Mouse (Mus musculus): ENCODE results near the gene Gpr83. TPM values are rescaled to one million over a fixed set of nuclear protein-coding genes. Genes with fewer than 3 reads are reported as not detected.

Gene Gpr83
- polyA plus RNA-seq, 1 experiment: not detected

- Histone ChIP-seq H3ac (ENCODE audit: control insufficient read depth, insufficient read length) (no peak overlapping the region), H3K79me2 (ENCODE audit: control insufficient read depth, insufficient read depth) (no peaks in the 10 kb centered on the region), H3K4me2 (ENCODE audit: low read depth) (no peak overlapping the region), H3K27me3 (ENCODE audit: control insufficient read depth, insufficient read depth, insufficient read length) (no peaks in the 10 kb centered on the region), H3K36me3 (ENCODE audit: control insufficient read depth, insufficient read depth) (no peaks in the 10 kb centered on the region), H3K4me3 (no peak overlapping the region)
- no peak for TF ChIP-seq TCF12 (IDR thresholded peaks at IDR 0.05; ENCODE audit: insufficient read depth, poor library complexity, severe bottlenecking)
Observed at GRCm38 (mm10) chr9:14884641-14885040, 24.6 kb downstream of the Gpr83 start.

- no peaks in the 10 kb centered on the region for H3K79me2 ChIP-seq (ENCODE audit: control insufficient read depth, insufficient read depth)
- no peaks in the 10 kb centered on the region for H3K36me3 ChIP-seq (ENCODE audit: control insufficient read depth, insufficient read depth)
- H3K27me3 ChIP-seq (ENCODE audit: control insufficient read depth, insufficient read depth, insufficient read length): no peaks in the 10 kb centered on the region
- TF ChIP-seq POLR2AphosphoS2 (IDR thresholded peaks at IDR 0.05; ENCODE audit: insufficient read length, low read depth) (no peak), MYOD1 (IDR thresholded peaks at IDR 0.05; ENCODE audit: control insufficient read depth in 1 of 3, insufficient read length in 2 of 3, low read depth in 2 of 3) (no peak), REST (IDR thresholded peaks at IDR 0.05; ENCODE audit: insufficient read depth, insufficient read length) (no peak), TCF12 (IDR thresholded peaks at IDR 0.05; ENCODE audit: insufficient read depth, poor library complexity, severe bottlenecking) (no peak), MYOG (IDR thresholded peaks at IDR 0.05; ENCODE audit: control insufficient read depth in 1 of 3, insufficient read depth in 1 of 3, insufficient read length in 2 of 3, low read depth in 2 of 3) (no peak), CEBPB (IDR thresholded peaks at IDR 0.05; ENCODE audit: insufficient read depth, poor library complexity, severe bottlenecking) (no peak)
- H3K4me3 ChIP-seq: no peak overlapping the region
- no peak overlapping the region for H3K4me2 ChIP-seq (ENCODE audit: low read depth)
- H3ac ChIP-seq (ENCODE audit: control insufficient read depth, insufficient read length): no peak overlapping the region
Observed at GRCm38 (mm10) chr9:14885151-14885550, 25.1 kb downstream of the Gpr83 start.

GRCm38 (mm10) chr9:14885954-14886353 is 25.9 kb downstream of the Gpr83 start:
- Histone ChIP-seq H3K36me3 (ENCODE audit: control insufficient read depth, insufficient read depth) (no peaks in the 10 kb centered on the region), H3K4me3 (no peak overlapping the region), H3ac (ENCODE audit: control insufficient read depth, insufficient read length) (no peak overlapping the region), H3K4me2 (ENCODE audit: low read depth) (no peak overlapping the region), H3K27me3 (ENCODE audit: control insufficient read depth, insufficient read depth, insufficient read length) (no peaks in the 10 kb centered on the region), H3K79me2 (ENCODE audit: control insufficient read depth, insufficient read depth) (no peaks in the 10 kb centered on the region)
- TF ChIP-seq MAX (IDR thresholded peaks at IDR 0.05; ENCODE audit: low read depth) (no peak), SRF (IDR thresholded peaks at IDR 0.05; ENCODE audit: control insufficient read depth, insufficient read length, low read depth) (no peak), REST (IDR thresholded peaks at IDR 0.05; ENCODE audit: insufficient read depth, insufficient read length) (no peak), POLR2AphosphoS2 (IDR thresholded peaks at IDR 0.05; ENCODE audit: insufficient read length, low read depth) (no peak), E2F4 (IDR thresholded peaks at IDR 0.05; ENCODE audit: insufficient read depth) (no peak), MYOD1 (IDR thresholded peaks at IDR 0.05; ENCODE audit: control insufficient read depth in 1 of 3, insufficient read length in 2 of 3, low read depth in 2 of 3) (no peak), TCF3 (IDR thresholded peaks at IDR 0.05; ENCODE audit: insufficient read length, low read depth) (no peak), USF1 (IDR thresholded peaks at IDR 0.05; ENCODE audit: low read depth) (no peak), TCF12 (IDR thresholded peaks at IDR 0.05; ENCODE audit: insufficient read depth, poor library complexity, severe bottlenecking) (no peak), MYOG (IDR thresholded peaks at IDR 0.05; ENCODE audit: control insufficient read depth in 1 of 3, insufficient read depth in 1 of 3, insufficient read length in 2 of 3, low read depth in 2 of 3) (no peak), POLR2A (IDR thresholded peaks at IDR 0.05; ENCODE audit: insufficient read length, low read depth) (no peak), CEBPB (IDR thresholded peaks at IDR 0.05; ENCODE audit: insufficient read depth, poor library complexity, severe bottlenecking) (no peak)

GRCm38 (mm10) chr9:14887787-14888382 is 27.9 kb downstream of the Gpr83 start:
- H3K4me3 ChIP-seq: no peak overlapping the region
- TF ChIP-seq MAX (IDR thresholded peaks at IDR 0.05; ENCODE audit: low read depth) (no peak), TCF3 (IDR thresholded peaks at IDR 0.05; ENCODE audit: insufficient read length, low read depth) (no peak), E2F4 (IDR thresholded peaks at IDR 0.05; ENCODE audit: insufficient read depth) (no peak), SRF (IDR thresholded peaks at IDR 0.05; ENCODE audit: control insufficient read depth, insufficient read length, low read depth) (no peak), CEBPB (IDR thresholded peaks at IDR 0.05; ENCODE audit: insufficient read depth, poor library complexity, severe bottlenecking) (no peak), USF1 (IDR thresholded peaks at IDR 0.05; ENCODE audit: low read depth) (no peak), MYOG (IDR thresholded peaks at IDR 0.05; ENCODE audit: control insufficient read depth in 1 of 3, insufficient read depth in 1 of 3, insufficient read length in 2 of 3, low read depth in 2 of 3) (no peak), MYOD1 (IDR thresholded peaks at IDR 0.05; ENCODE audit: control insufficient read depth in 1 of 3, insufficient read length in 2 of 3, low read depth in 2 of 3) (no peak), POLR2A (IDR thresholded peaks at IDR 0.05; ENCODE audit: insufficient read length, low read depth) (no peak), REST (IDR thresholded peaks at IDR 0.05; ENCODE audit: insufficient read depth, insufficient read length) (no peak), POLR2AphosphoS2 (IDR thresholded peaks at IDR 0.05; ENCODE audit: insufficient read length, low read depth) (no peak), TCF12 (IDR thresholded peaks at IDR 0.05; ENCODE audit: insufficient read depth, poor library complexity, severe bottlenecking) (no peak)
- H3K27me3 ChIP-seq (ENCODE audit: control insufficient read depth, insufficient read depth, insufficient read length): no peaks in the 10 kb centered on the region

GRCm38 (mm10) chr9:14888671-14889070 is 28.7 kb downstream of the Gpr83 start:
- Histone ChIP-seq H3K27me3 (ENCODE audit: control insufficient read depth, insufficient read depth, insufficient read length) (no peaks in the 10 kb centered on the region), H3K79me2 (ENCODE audit: control insufficient read depth, insufficient read depth) (no peaks in the 10 kb centered on the region), H3ac (ENCODE audit: control insufficient read depth, insufficient read length) (no peak overlapping the region), H3K4me2 (ENCODE audit: low read depth) (no peak overlapping the region), H3K36me3 (ENCODE audit: control insufficient read depth, insufficient read depth) (no peaks in the 10 kb centered on the region), H3K4me3 (no peak overlapping the region)
- TF ChIP-seq POLR2AphosphoS2 (IDR thresholded peaks at IDR 0.05; ENCODE audit: insufficient read length, low read depth) (no peak), TCF12 (IDR thresholded peaks at IDR 0.05; ENCODE audit: insufficient read depth, poor library complexity, severe bottlenecking) (no peak), MAX (IDR thresholded peaks at IDR 0.05; ENCODE audit: low read depth) (no peak), POLR2A (IDR thresholded peaks at IDR 0.05; ENCODE audit: insufficient read length, low read depth) (no peak), CEBPB (IDR thresholded peaks at IDR 0.05; ENCODE audit: insufficient read depth, poor library complexity, severe bottlenecking) (no peak), TCF3 (IDR thresholded peaks at IDR 0.05; ENCODE audit: insufficient read length, low read depth) (no peak), MYOG (IDR thresholded peaks at IDR 0.05; ENCODE audit: control insufficient read depth in 1 of 3, insufficient read depth in 1 of 3, insufficient read length in 2 of 3, low read depth in 2 of 3) (no peak), USF1 (IDR thresholded peaks at IDR 0.05; ENCODE audit: low read depth) (no peak), SRF (IDR thresholded peaks at IDR 0.05; ENCODE audit: control insufficient read depth, insufficient read length, low read depth) (no peak), REST (IDR thresholded peaks at IDR 0.05; ENCODE audit: insufficient read depth, insufficient read length) (no peak), MYOD1 (IDR thresholded peaks at IDR 0.05; ENCODE audit: control insufficient read depth in 1 of 3, insufficient read length in 2 of 3, low read depth in 2 of 3) (no peak), E2F4 (IDR thresholded peaks at IDR 0.05; ENCODE audit: insufficient read depth) (no peak)

More at GRCm38 (mm10) chr9:14887787-14888382, 27.9 kb downstream of the Gpr83 start:
- Histone ChIP-seq H3K36me3 (ENCODE audit: control insufficient read depth, insufficient read depth) (no peaks in the 10 kb centered on the region), H3K79me2 (ENCODE audit: control insufficient read depth, insufficient read depth) (no peaks in the 10 kb centered on the region), H3ac (ENCODE audit: control insufficient read depth, insufficient read length) (no peak overlapping the region), H3K4me2 (ENCODE audit: low read depth) (no peak overlapping the region)
